Mouse (Mus musculus) stomach, postnatal 0 days (tissue): Measurements from ENCODE around the gene Galnt4.

Source experiments
- CTCF ChIP-seq: IDR thresholded peaks from 2 replicates; pipeline ENCODE4 v1.5.1; 2016; ENCODE audit warnings: antibody characterized with exemption, low read depth, mild to moderate bottlenecking, moderate library complexity
- EP300 ChIP-seq: optimal IDR thresholded peaks from 2 replicates; pipeline ENCODE3; 2016; ENCODE audit warnings: antibody characterized with exemption

- TF ChIP-seq EP300, result no peak
- TF ChIP-seq CTCF, result no peak
Observed at GRCm38 (mm10) chr10:99095114-99095513, 12.8 kb upstream of the Galnt4 start.
